Mouse (Mus musculus) intestine, embryonic 14.5 days (tissue): ENCODE measurements at regions not wholly inside any gene's neighbourhood (a gene's known extent, or its start where the extent isn't known, plus 50 kb on each side); places are given as distances from the start of the nearest gene placed in this dataset.

Source experiments
- ATAC-seq: fragments of 200-750 bp; cut with Nextera tagmentation; replicated peaks from 2 replicates; pipeline ENCODE4 v1.8.0; 2017; ENCODE audit warnings: low read depth, moderate number of reproducible peaks, moderate TSS enrichment, moderate library complexity; ENCODE audit not compliant: low FRiP score, low TSS enrichment
- DNase-seq: peaks from one replicate; pipeline ENCODE4 v3.0.0-alpha.2; 2018; ENCODE audit warnings: low spot score
- H3K27ac ChIP-seq: fragments of 300-500 bp; sonication (generic); 2 replicates; pipeline ENCODE4 v1.5.1; 2014; ENCODE audit warnings: low read depth, mild to moderate bottlenecking, control low read depth
- H3K27me3 ChIP-seq: fragments of 300-500 bp; sonication (generic); replicated peaks from 2 replicates; pipeline ENCODE4 v1.6.1; 2014; ENCODE audit warnings: low read length, control low read depth; ENCODE audit not compliant: control insufficient read depth, insufficient read depth
- H3K36me3 ChIP-seq: fragments of 300-500 bp; sonication (generic); 2 replicates; pipeline ENCODE4 v1.6.1; 2014; ENCODE audit warnings: low read length, control low read depth; ENCODE audit not compliant: control insufficient read depth, insufficient read depth
- H3K4me1 ChIP-seq: fragments of 300-500 bp; sonication (generic); replicated peaks from 2 replicates; pipeline ENCODE4 v1.6.1; 2014; ENCODE audit warnings: low read length, control low read depth, mixed read lengths; ENCODE audit not compliant: control insufficient read depth, insufficient read depth
- H3K4me2 ChIP-seq: fragments of 300-500 bp; sonication (generic); 2 replicates; pipeline ENCODE4 v1.6.1; 2014; ENCODE audit warnings: low read length
- H3K4me3 ChIP-seq: fragments of 300-500 bp; sonication (generic); 2 replicates; pipeline ENCODE4 v1.5.1; 2014; ENCODE audit warnings: low read depth, low read length, control low read depth, mixed read lengths
- H3K9ac ChIP-seq: fragments of 300-500 bp; sonication (generic); 2 replicates; pipeline ENCODE4 v1.6.1; 2014; ENCODE audit warnings: mild to moderate bottlenecking, low read length
- H3K9me3 ChIP-seq: fragments of 300-500 bp; sonication (generic); 2 replicates; pipeline ENCODE4 v1.6.1; 2016; ENCODE audit warnings: low read length, control low read depth; ENCODE audit not compliant: control insufficient read depth
- WGBS: fragments of 180-500 bp; shearing (Covaris S2); extraction: QIAGEN DNeasy Blood & Tissue Kit; methylation state at CpG from one replicate; pipeline ENCODE4 v1.1.7; 2014; 5-methylcytosine and 5-hydroxymethylcytosine counted together

- H3K27ac ChIP-seq = no peak overlapping the region
- ATAC-seq = no peak
- no peak overlapping the region for H3K9ac ChIP-seq
Measured at GRCm38 (mm10) chr2:56257044-56257954, 821.5 kb downstream of the Kcnj3 start.

GRCm38 (mm10) chr2:56304920-56305319 lies 818.9 kb downstream of the Nr4a2 start:
- H3K27ac ChIP-seq = no peak overlapping the region
- H3K9ac ChIP-seq = no peak overlapping the region
- H3K4me1 ChIP-seq = no peaks in the 10 kb centered on the region
- no peaks in the 10 kb centered on the region for H3K27me3 ChIP-seq
- H3K4me3 ChIP-seq = no peak overlapping the region
- H3K36me3 ChIP-seq = no peaks in the 10 kb centered on the region
- ATAC-seq = no peak
- WGBS = 76% methylated on average over 2 of the region's 2 CpGs
- no peak for DNase-seq
- H3K9me3 ChIP-seq = no peaks in the 10 kb centered on the region
- no peak overlapping the region for H3K4me2 ChIP-seq

More at GRCm38 (mm10) chr2:56257044-56257954, 821.5 kb downstream of the Kcnj3 start:
- whole genome bisulfite sequencing = 64% methylated on average over 10 of the region's 10 CpGs
- Histone ChIP-seq H3K27me3 (no peaks in the 10 kb centered on the region), H3K4me1 (no peaks in the 10 kb centered on the region), H3K4me2 (no peak overlapping the region), H3K9me3 (no peaks in the 10 kb centered on the region), H3K36me3 (no peaks in the 10 kb centered on the region), H3K4me3 (no peak overlapping the region)
- DNase-seq = no peak

- Histone ChIP-seq H3K27me3 (no peaks in the 10 kb centered on the region), H3K9ac (no peak overlapping the region), H3K9me3 (no peaks in the 10 kb centered on the region), H3K4me1 (no peaks in the 10 kb centered on the region), H3K4me3 (no peak overlapping the region), H3K4me2 (no peak overlapping the region), H3K36me3 (no peaks in the 10 kb centered on the region), H3K27ac (no peak overlapping the region)
- WGBS = 82% methylated on average over 7 of the region's 7 CpGs
- ATAC-seq (no peak), DNase-seq (no peak)
Measured at GRCm38 (mm10) chr2:56321692-56322091, 802.1 kb downstream of the Nr4a2 start.

GRCm38 (mm10) chr2:56322508-56322907 lies 801.3 kb downstream of the Nr4a2 start:
- Histone ChIP-seq H3K4me3 (no peak overlapping the region), H3K9me3 (no peaks in the 10 kb centered on the region), H3K27me3 (no peaks in the 10 kb centered on the region), H3K27ac (no peak overlapping the region), H3K4me1 (no peaks in the 10 kb centered on the region), H3K36me3 (no peaks in the 10 kb centered on the region), H3K9ac (no peak overlapping the region), H3K4me2 (no peak overlapping the region)
- DNase-seq (no peak), ATAC-seq (no peak)
- WGBS = 86% methylated on average over 5 of the region's 5 CpGs

- no peaks in the 10 kb centered on the region for H3K27me3 ChIP-seq
- H3K36me3 ChIP-seq = no peaks in the 10 kb centered on the region
- H3K4me1 ChIP-seq = no peaks in the 10 kb centered on the region
- no peak for DNase-seq
- no peak overlapping the region for H3K27ac ChIP-seq
- no peak for ATAC-seq
- no peaks in the 10 kb centered on the region for H3K9me3 ChIP-seq
- no peak overlapping the region for H3K9ac ChIP-seq
- 53% methylated on average over 7 of the region's 7 CpGs for WGBS
- H3K4me3 ChIP-seq = no peak overlapping the region
- no peak overlapping the region for H3K4me2 ChIP-seq
Measured at GRCm38 (mm10) chr2:56335974-56336373, 787.8 kb downstream of the Nr4a2 start.

- 64% methylated on average over 3 of the region's 3 CpGs for WGBS
- Histone ChIP-seq H3K9me3 (no peaks in the 10 kb centered on the region), H3K4me2 (no peak overlapping the region), H3K27me3 (no peaks in the 10 kb centered on the region), H3K36me3 (no peaks in the 10 kb centered on the region), H3K4me3 (no peak overlapping the region), H3K27ac (no peak overlapping the region), H3K9ac (no peak overlapping the region), H3K4me1 (no peaks in the 10 kb centered on the region)
- DNase-seq (no peak), ATAC-seq (no peak)
Measured at GRCm38 (mm10) chr2:56364065-56364464, 759.7 kb downstream of the Nr4a2 start.
